Mouse (Mus musculus) neural tube, embryonic 13.5 days (tissue): ENCODE measurements at regions not wholly inside any gene's neighbourhood (a gene's known extent, or its start where the extent isn't known, plus 50 kb on each side); places are given as distances from the start of the nearest gene placed in this dataset.
"Not testable (repeated sequence)": the region's sequence is repeated elsewhere in the genome, so short reads cannot be mapped to it uniquely, and the experiment has no call there.

Experiments
- ATAC-seq: fragments of 200-750 bp; cut with Nextera tagmentation; 2 replicates; pipeline ENCODE4 v1.8.0; 2017; ENCODE audit warnings: low read depth, mild to moderate bottlenecking, moderate TSS enrichment, moderate library complexity
- H3K27ac ChIP-seq: fragments of 300-500 bp; sonication (generic); replicated peaks from 2 replicates; pipeline ENCODE4 v1.5.1; 2015; ENCODE audit warnings: moderate library complexity, mild to moderate bottlenecking, inconsistent platforms
- H3K27me3 ChIP-seq: fragments of 300-500 bp; sonication (generic); 2 replicates; pipeline ENCODE4 v1.6.1; 2015; ENCODE audit warnings: mild to moderate bottlenecking, inconsistent platforms
- H3K36me3 ChIP-seq: fragments of 300-500 bp; sonication (generic); 2 replicates; pipeline ENCODE4 v1.6.1; 2015; ENCODE audit warnings: mild to moderate bottlenecking, inconsistent platforms
- H3K4me1 ChIP-seq: fragments of 300-500 bp; sonication (generic); replicated peaks from 2 replicates; pipeline ENCODE4 v1.6.1; 2015; ENCODE audit warnings: inconsistent platforms
- H3K4me2 ChIP-seq: fragments of 300-500 bp; sonication (generic); 2 replicates; pipeline ENCODE4 v1.6.1; 2015; ENCODE audit warnings: inconsistent platforms, mild to moderate bottlenecking, moderate library complexity
- H3K4me3 ChIP-seq: fragments of 300-500 bp; sonication (generic); 2 replicates; pipeline ENCODE4 v1.5.1; 2015; ENCODE audit warnings: mild to moderate bottlenecking, inconsistent platforms
- H3K9ac ChIP-seq: fragments of 300-500 bp; sonication (generic); 2 replicates; pipeline ENCODE4 v1.6.1; 2015; ENCODE audit warnings: moderate library complexity, mild to moderate bottlenecking, inconsistent platforms
- H3K9me3 ChIP-seq: fragments of 300-500 bp; sonication (generic); 2 replicates; pipeline ENCODE4 v1.6.1; 2016; ENCODE audit warnings: inconsistent platforms
- WGBS: fragments of 180-500 bp; shearing (Covaris S2); methylation state at CpG from one replicate; pipeline ENCODE4 v1.1.7; 2015; 5-methylcytosine and 5-hydroxymethylcytosine counted together

DNA sequence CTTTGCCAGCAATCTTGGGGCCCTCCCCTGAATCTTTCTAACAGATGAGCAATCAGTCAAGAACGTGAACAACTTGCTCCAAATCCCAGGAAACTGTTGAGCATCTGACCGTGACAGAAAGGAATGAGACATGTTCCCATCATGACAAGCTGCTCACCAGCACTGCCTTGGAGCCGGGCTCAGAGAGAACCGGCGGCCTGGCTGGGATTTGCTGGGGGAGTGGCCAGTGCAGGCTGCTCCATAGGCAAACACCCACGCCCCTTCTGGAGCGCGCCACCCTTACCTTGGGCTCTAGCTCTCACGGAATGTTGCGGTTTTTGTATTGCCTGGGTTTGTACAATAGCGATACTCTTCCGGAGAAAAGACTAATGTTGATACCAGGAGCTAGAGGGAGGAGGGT lies 605.4 kb upstream of the Gm19410 start:
- Histone ChIP-seq H3K27me3 (peaks cover 10% of the 10 kb centered on the region; the same call in 1 of the 2 replicates), H3K36me3 (no peaks in the 10 kb centered on the region), H3K4me2 (no peak overlapping the region), H3K27ac (no peak overlapping the region), H3K4me3 (no peak overlapping the region), H3K9me3 (no peaks in the 10 kb centered on the region), H3K9ac (no peak overlapping the region), H3K4me1 (0 out of 2 replicates have a peak, but pooled peaks cover 5% of the 10 kb centered on the region)
- WGBS = 91% methylated on average over 12 of the region's 12 CpGs
- no peak for ATAC-seq

GRCm38 (mm10) chr8:35162166-35162565 lies 603.4 kb upstream of the Gm19410 start:
- H3K27ac ChIP-seq, H3K27me3 ChIP-seq, H3K4me3 ChIP-seq, H3K4me1 ChIP-seq, H3K4me2 ChIP-seq, H3K36me3 ChIP-seq, ATAC-seq, H3K9me3 ChIP-seq, H3K9ac ChIP-seq: not testable (repeated sequence)
- 88% methylated on average over 4 of the region's 4 CpGs for WGBS

- Histone ChIP-seq H3K4me1 (no peaks in the 10 kb centered on the region), H3K27ac (no peak overlapping the region), H3K4me3 (no peak overlapping the region), H3K4me2 (no peak overlapping the region), H3K36me3 (no peaks in the 10 kb centered on the region), H3K27me3 (no peaks in the 10 kb centered on the region), H3K9ac (no peak overlapping the region), H3K9me3 (no peaks in the 10 kb centered on the region)
- ATAC-seq = no peak
- WGBS = 88% methylated on average over 6 of the region's 6 CpGs
Measured at GRCm38 (mm10) chr8:35166611-35167010, 599.0 kb upstream of the Gm19410 start.

DNA sequence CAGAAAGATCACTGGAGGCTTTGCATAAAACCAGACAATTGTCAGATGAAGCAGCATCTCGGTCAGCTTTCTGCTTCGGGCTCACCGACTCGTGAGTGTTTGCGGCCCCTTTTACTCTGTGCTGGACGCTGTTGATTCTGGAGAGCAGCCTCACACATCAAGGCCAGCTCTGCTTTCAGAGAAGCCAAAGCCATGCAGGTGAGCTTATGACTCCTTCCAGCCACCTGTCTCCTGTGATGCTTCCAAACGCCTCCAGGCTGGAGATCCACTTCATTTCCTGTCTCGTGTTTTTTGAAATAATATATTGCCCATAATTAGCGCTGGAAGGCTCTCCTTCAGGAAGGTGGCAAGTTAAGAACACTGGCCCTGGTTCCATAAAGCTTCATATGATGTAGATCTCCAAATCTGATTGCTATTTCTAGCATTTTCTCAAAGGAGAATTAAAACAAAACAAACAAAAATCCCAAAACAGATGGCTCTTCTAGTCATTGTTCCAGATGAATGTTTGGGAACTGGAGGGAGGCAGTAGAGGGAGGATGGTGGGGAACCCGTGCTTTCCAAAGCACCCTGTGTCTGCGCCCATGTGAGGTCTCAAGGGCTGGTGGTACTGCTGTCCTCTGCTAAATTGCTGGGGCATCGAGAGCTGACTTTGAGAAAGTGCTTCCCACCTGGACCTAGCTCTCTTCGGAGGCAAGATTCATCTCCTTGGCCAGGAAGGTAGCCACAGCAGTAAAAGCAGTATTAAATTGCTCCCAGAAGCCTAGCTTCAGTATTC lies 593.9 kb upstream of the Gm19410 start:
- H3K4me3 ChIP-seq = no peak overlapping the region
- no peak overlapping the region for H3K27ac ChIP-seq
- H3K4me1 ChIP-seq = no peaks in the 10 kb centered on the region
- H3K27me3 ChIP-seq = no peaks in the 10 kb centered on the region
- no peak overlapping the region for H3K4me2 ChIP-seq
- H3K9ac ChIP-seq = no peak overlapping the region
- no peaks in the 10 kb centered on the region for H3K36me3 ChIP-seq
- ATAC-seq = no peak
- no peaks in the 10 kb centered on the region for H3K9me3 ChIP-seq
- WGBS = 85% methylated on average over 13 of the region's 13 CpGs

GRCm38 (mm10) chr8:35177314-35177713 lies 588.3 kb upstream of the Gm19410 start:
- no peaks in the 10 kb centered on the region for H3K4me1 ChIP-seq
- no peak for ATAC-seq

DNA sequence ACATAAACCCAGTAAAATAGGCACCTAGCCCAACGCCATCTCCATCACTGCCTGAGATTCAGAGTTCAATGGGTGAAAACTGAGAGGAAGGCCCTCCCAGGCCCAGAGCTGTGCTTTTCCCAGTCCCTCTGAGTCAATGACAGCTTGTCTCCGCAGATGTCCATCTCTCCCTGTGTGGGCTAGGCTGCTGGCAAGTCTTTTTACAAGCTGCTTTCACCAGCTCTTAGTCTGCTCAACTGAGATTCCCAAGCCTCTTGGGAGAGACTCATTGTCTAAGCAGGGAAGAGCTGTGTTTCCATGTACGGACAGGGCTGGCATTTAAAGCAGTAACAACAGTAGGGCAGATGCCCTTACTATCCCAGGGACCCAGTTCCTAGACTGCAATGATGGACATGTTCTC lies 585.5 kb upstream of the Gm19410 start:
- Histone ChIP-seq H3K36me3 (no peaks in the 10 kb centered on the region), H3K27me3 (no peaks in the 10 kb centered on the region), H3K27ac (no peak overlapping the region), H3K4me3 (no peak overlapping the region), H3K9me3 (no peaks in the 10 kb centered on the region), H3K9ac (no peak overlapping the region), H3K4me1 (no peaks in the 10 kb centered on the region), H3K4me2 (no peak overlapping the region)
- WGBS = 72% methylated on average over 3 of the region's 3 CpGs
- no peak for ATAC-seq

More at GRCm38 (mm10) chr8:35177314-35177713, 588.3 kb upstream of the Gm19410 start:
- 81% methylated on average over 5 of the region's 5 CpGs for WGBS
- no peak overlapping the region for H3K27ac ChIP-seq
- H3K4me3 ChIP-seq = no peak overlapping the region
- H3K36me3 ChIP-seq = no peaks in the 10 kb centered on the region
- no peaks in the 10 kb centered on the region for H3K9me3 ChIP-seq
- H3K4me2 ChIP-seq = no peak overlapping the region
- no peak overlapping the region for H3K9ac ChIP-seq
- no peaks in the 10 kb centered on the region for H3K27me3 ChIP-seq

GRCm38 (mm10) chr8:35182141-35182540 lies 583.4 kb upstream of the Gm19410 start:
- no peak overlapping the region for H3K4me3 ChIP-seq
- H3K9me3 ChIP-seq = no peaks in the 10 kb centered on the region
- no peaks in the 10 kb centered on the region for H3K27me3 ChIP-seq
- ATAC-seq = no peak
- no peaks in the 10 kb centered on the region for H3K36me3 ChIP-seq
- H3K4me1 ChIP-seq = no peaks in the 10 kb centered on the region
- no peak overlapping the region for H3K27ac ChIP-seq
- H3K9ac ChIP-seq = no peak overlapping the region
- 90% methylated on average over 4 of the region's 4 CpGs for WGBS
- no peak overlapping the region for H3K4me2 ChIP-seq

- no peak for ATAC-seq
- Histone ChIP-seq H3K4me1 (no peaks in the 10 kb centered on the region), H3K4me2 (no peak overlapping the region), H3K27ac (no peak overlapping the region), H3K9ac (no peak overlapping the region), H3K4me3 (no peak overlapping the region), H3K27me3 (no peaks in the 10 kb centered on the region), H3K36me3 (no peaks in the 10 kb centered on the region), H3K9me3 (no peaks in the 10 kb centered on the region)
- WGBS = 88% methylated on average over 14 of the region's 14 CpGs
Measured at GRCm38 (mm10) chr8:35183423-35183822, 582.2 kb upstream of the Gm19410 start.

DNA sequence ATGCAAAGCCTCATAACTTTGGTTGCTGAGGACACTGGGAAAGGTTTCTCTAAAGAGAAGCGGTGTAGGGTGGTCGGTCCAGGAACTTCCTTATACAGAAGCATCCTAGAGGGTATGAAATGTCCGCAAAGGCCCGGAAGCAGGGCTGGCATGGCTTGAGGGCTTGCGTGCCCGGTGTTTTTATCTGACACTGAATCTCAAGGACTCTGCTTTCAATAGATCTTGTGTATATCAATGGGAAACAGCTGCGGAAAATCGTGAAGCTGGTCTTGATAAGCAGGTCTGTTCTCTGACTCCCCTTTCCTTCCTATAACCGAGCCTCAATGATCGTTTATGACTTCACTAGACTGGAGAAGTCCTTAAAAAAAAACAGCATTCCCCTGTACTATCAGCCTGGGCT lies 580.4 kb upstream of the Gm19410 start:
- H3K4me3 ChIP-seq = no peak overlapping the region
- 86% methylated on average over 10 of the region's 10 CpGs for WGBS

GRCm38 (mm10) chr8:35188531-35188930 lies 577.1 kb upstream of the Gm19410 start:
- H3K4me2 ChIP-seq = no peak overlapping the region
- no peaks in the 10 kb centered on the region for H3K36me3 ChIP-seq
- H3K27ac ChIP-seq = no peak overlapping the region
- H3K27me3 ChIP-seq = no peaks in the 10 kb centered on the region
- no peak overlapping the region for H3K4me3 ChIP-seq
- ATAC-seq = no peak
- H3K9me3 ChIP-seq = no peaks in the 10 kb centered on the region
- H3K9ac ChIP-seq = no peak overlapping the region
- WGBS = 90% methylated on average over 8 of the region's 8 CpGs
- no peaks in the 10 kb centered on the region for H3K4me1 ChIP-seq

More for the DNA sequence above, 580.4 kb upstream of the Gm19410 start:
- H3K4me2 ChIP-seq = no peak overlapping the region
- no peak overlapping the region for H3K9ac ChIP-seq
- no peaks in the 10 kb centered on the region for H3K9me3 ChIP-seq
- no peaks in the 10 kb centered on the region for H3K4me1 ChIP-seq
- no peaks in the 10 kb centered on the region for H3K27me3 ChIP-seq
- H3K36me3 ChIP-seq = no peaks in the 10 kb centered on the region
- no peak overlapping the region for H3K27ac ChIP-seq
- ATAC-seq = no peak

- 72% methylated on average over 16 of the region's 16 CpGs for WGBS
- Histone ChIP-seq H3K27ac (no peak overlapping the region), H3K4me3 (no peak overlapping the region), H3K4me2 (no peak overlapping the region), H3K9me3 (no peaks in the 10 kb centered on the region), H3K4me1 (no peaks in the 10 kb centered on the region), H3K27me3 (no peaks in the 10 kb centered on the region), H3K36me3 (no peaks in the 10 kb centered on the region), H3K9ac (no peak overlapping the region)
- ATAC-seq = no peak
Measured at GRCm38 (mm10) chr8:35189695-35190094, 575.9 kb upstream of the Gm19410 start.

DNA sequence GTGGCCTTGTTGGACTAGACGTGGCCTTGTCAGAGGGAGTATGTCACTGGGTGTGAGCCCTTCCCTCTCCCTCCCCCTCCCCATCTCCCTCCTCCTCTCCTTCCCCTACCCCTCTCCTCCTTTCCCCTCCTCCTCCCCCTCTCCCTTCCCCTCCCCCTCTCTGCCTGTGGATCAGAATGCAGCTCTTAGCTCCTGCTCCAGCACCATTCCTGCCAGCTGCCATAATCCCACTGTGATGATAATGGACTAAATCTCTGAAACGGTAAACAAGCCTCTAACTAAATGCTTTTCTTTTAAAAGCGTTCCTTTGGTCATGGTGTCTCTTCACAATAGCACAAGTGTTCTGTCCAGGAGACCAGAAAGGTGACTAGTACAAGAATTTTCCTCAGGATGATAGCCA lies 573.1 kb upstream of the Gm19410 start:
- H3K27me3 ChIP-seq = no peaks in the 10 kb centered on the region
- no peak for ATAC-seq
- H3K4me1 ChIP-seq = peaks cover 7% of the 10 kb centered on the region
- 42% methylated on average over 3 of the region's 3 CpGs for WGBS
- H3K27ac ChIP-seq = no peak overlapping the region
- H3K4me2 ChIP-seq = no peak overlapping the region
- no peaks in the 10 kb centered on the region for H3K9me3 ChIP-seq
- H3K9ac ChIP-seq = no peak overlapping the region
- no peak overlapping the region for H3K4me3 ChIP-seq
- no peaks in the 10 kb centered on the region for H3K36me3 ChIP-seq

DNA sequence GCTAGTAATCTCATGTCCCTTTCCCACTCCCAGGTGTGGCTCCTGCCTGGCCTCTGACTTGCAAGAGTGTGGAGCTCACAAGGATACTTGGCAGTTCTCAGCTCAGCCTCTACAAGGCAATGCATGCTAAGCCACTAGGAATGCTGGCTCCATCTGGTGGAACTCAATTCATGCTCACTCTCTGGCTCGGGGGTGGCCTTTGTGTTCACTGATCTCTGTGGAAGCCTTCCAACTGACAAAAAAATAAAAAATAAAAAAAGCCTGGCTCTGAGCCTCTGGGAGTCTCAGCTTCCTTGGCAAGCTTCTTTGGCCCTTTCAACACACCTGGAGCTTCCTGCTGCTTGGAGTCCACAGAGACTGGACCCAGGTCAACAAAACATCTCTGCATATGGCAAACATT lies 571.8 kb upstream of the Gm19410 start:
- H3K4me1 ChIP-seq = peaks cover 7% of the 10 kb centered on the region
- H3K9me3 ChIP-seq = no peaks in the 10 kb centered on the region
- no peaks in the 10 kb centered on the region for H3K36me3 ChIP-seq
- H3K27ac ChIP-seq = no peak overlapping the region
- no peak for ATAC-seq
- no peaks in the 10 kb centered on the region for H3K27me3 ChIP-seq
- WGBS = 38% methylated on average over 1 of the region's 1 CpGs
- H3K4me2 ChIP-seq = no peak overlapping the region
- H3K9ac ChIP-seq = no peak overlapping the region
- H3K4me3 ChIP-seq = no peak overlapping the region
